In the genomic region with DNA sequence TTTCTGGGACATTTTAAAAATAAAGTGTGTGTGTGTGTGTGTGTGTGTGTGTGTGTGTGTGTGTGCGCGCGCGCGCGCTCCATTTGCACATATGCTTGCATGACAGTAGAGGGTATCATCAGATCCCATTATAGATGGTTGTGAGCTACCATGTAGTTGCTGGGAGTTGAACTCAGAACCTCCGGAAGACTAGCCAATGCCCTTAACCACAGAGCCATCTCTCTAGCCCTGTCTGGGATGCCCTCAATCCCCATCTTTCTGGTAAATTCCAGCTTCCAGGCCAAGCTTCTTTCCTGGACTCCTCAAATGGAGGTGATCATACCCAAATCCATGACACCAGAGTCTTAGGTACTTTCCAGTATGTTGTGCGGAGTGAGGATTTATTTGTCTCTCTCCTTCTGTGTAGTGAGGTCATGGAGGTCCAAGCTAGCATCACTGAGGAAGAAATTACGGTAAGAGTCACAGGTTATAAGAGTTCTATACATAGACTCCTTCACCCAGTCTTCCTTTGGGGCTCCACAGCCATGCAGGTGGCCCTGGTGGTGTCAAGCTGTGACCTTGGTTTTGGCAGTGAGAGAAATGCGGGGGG, we compare ENCODE assay signal across 29 mouse cellular contexts. TPM values are rescaled to one million over a fixed set of nuclear protein-coding genes. Genes with fewer than 3 reads are reported as not detected.
DNase-seq lines count a peak whose midpoint lies in the region; ATAC-seq and TF ChIP-seq lines count a peak whose summit lies in the region.
"Had no signal": no experiment of that assay in that cellular context is flagged by ENCODE, and none has a peak within 500 bp of the region (broad histone marks: within the 10 kb centered on the region; RNA-seq: fewer than 3 reads in every experiment).

No protein-coding gene starts in this region.

- H3K27ac ChIP-seq in hindbrain, embryonic 10.5 days = no peak overlapping the region
- no peak overlapping the region for H3K27ac ChIP-seq in hindbrain, embryonic 14.5 days
- no peak overlapping the region for H3K27ac ChIP-seq in intestine, embryonic 16.5 days (ENCODE audit: low read length)
- H3K27ac ChIP-seq in small intestine, adult 2 months (ENCODE audit: insufficient read depth, low read depth, low read length) = peak overlapping the region; percentile 72
- H3K27ac ChIP-seq: embryonic facial prominence, embryonic 13.5 days; heart, embryonic 15.5 days; hindbrain, embryonic 13.5 days; hindbrain, postnatal 0 days had no signal

- no peaks in the 10 kb centered on the region for H3K9me3 ChIP-seq in hindbrain, embryonic 10.5 days
- H3K9me3 ChIP-seq in hindbrain, embryonic 14.5 days (ENCODE audit: control insufficient read depth, low read length) = no peaks in the 10 kb centered on the region
- H3K9me3 ChIP-seq in intestine, embryonic 16.5 days (ENCODE audit: control insufficient read depth, low read length) = no peaks in the 10 kb centered on the region
- H3K9me3 ChIP-seq: embryonic facial prominence, embryonic 13.5 days; forebrain, embryonic 12.5 days; forebrain, embryonic 15.5 days; heart, embryonic 12.5 days; heart, embryonic 15.5 days; hindbrain, embryonic 13.5 days had no signal

- H3K4me1 ChIP-seq in hindbrain, embryonic 10.5 days (replicated peaks) = peaks cover 38% of the 10 kb centered on the region
- H3K4me1 ChIP-seq in hindbrain, embryonic 14.5 days (replicated peaks; ENCODE audit: control insufficient read depth, insufficient read depth, low read length) = peaks cover 7% of the 10 kb centered on the region; the same call in 1 of the 2 replicates
- peaks cover 21% of the 10 kb centered on the region for H3K4me1 ChIP-seq in intestine, embryonic 16.5 days (ENCODE audit: control insufficient read depth, insufficient read depth, low read length)
- H3K4me1 ChIP-seq in small intestine, adult 2 months (ENCODE audit: control insufficient read depth, insufficient read depth, insufficient read length, low read length) = peaks cover 13% of the 10 kb centered on the region

- TF ChIP-seq POLR2A in small intestine, adult 2 months (IDR thresholded peaks at IDR 0.05; ENCODE audit: low read depth, low read length) = no peak

- no peak overlapping the region for H3K9ac ChIP-seq in hindbrain, embryonic 14.5 days
- H3K9ac ChIP-seq in intestine, embryonic 16.5 days (ENCODE audit: low read depth, low read length) = 0 out of 2 replicates have a peak overlapping the region, but pooled peaks have one; percentile 29
- H3K9ac ChIP-seq: embryonic facial prominence, embryonic 13.5 days; forebrain, embryonic 15.5 days; heart, embryonic 12.5 days; heart, embryonic 15.5 days; hindbrain, embryonic 13.5 days had no signal

- peaks cover 100% of the 10 kb centered on the region for H3K27me3 ChIP-seq in hindbrain, embryonic 10.5 days (ENCODE audit: insufficient read depth, poor library complexity, severe bottlenecking)
- peaks cover 89% of the 10 kb centered on the region for H3K27me3 ChIP-seq in hindbrain, embryonic 14.5 days (ENCODE audit: control insufficient read depth, insufficient read depth, low read length)
- H3K27me3 ChIP-seq in intestine, embryonic 16.5 days (replicated peaks; ENCODE audit: control insufficient read depth, insufficient read depth, low read length) = peaks cover 40% of the 10 kb centered on the region
- H3K27me3 ChIP-seq in small intestine, adult 2 months (ENCODE audit: control insufficient read depth, insufficient read depth, low read length) = peaks cover 76% of the 10 kb centered on the region
- H3K27me3 ChIP-seq: Patski had no signal

- no peaks in the 10 kb centered on the region for H3K36me3 ChIP-seq in hindbrain, embryonic 10.5 days
- no peaks in the 10 kb centered on the region for H3K36me3 ChIP-seq in hindbrain, embryonic 14.5 days (replicated peaks; ENCODE audit: control insufficient read depth, insufficient read depth)
- H3K36me3 ChIP-seq in intestine, embryonic 16.5 days (ENCODE audit: control insufficient read depth, insufficient read depth, low read length) = no peaks in the 10 kb centered on the region
- peaks cover 4% of the 10 kb centered on the region; the same call in 1 of the 2 replicates for H3K36me3 ChIP-seq in small intestine, adult 2 months (ENCODE audit: control insufficient read depth, insufficient read depth, low read length)
- H3K36me3 ChIP-seq: embryonic facial prominence, embryonic 13.5 days; forebrain, embryonic 12.5 days; forebrain, embryonic 15.5 days; G1E; heart, embryonic 12.5 days; heart, embryonic 15.5 days; hindbrain, embryonic 13.5 days had no signal

- no peak for TF ChIP-seq CTCF in small intestine, adult 2 months (IDR thresholded peaks at IDR 0.05; ENCODE audit: extremely low read depth, insufficient read length, insufficient replicate concordance, low read depth, low read length)

- no peak for ATAC-seq in hindbrain, embryonic 14.5 days (ENCODE audit: low FRiP score)
- no peak for ATAC-seq in intestine, embryonic 16.5 days
- ATAC-seq: forebrain, embryonic 15.5 days; hindbrain, postnatal 0 days; inflammation-experienced regulatory T-cells, adult 6 months; Patski had no signal

- H3K4me2 ChIP-seq in hindbrain, embryonic 14.5 days (replicated peaks) = no peak overlapping the region
- peak overlapping the region; percentile 31 for H3K4me2 ChIP-seq in intestine, embryonic 16.5 days (ENCODE audit: low read depth, low read length)
- H3K4me2 ChIP-seq: embryonic facial prominence, embryonic 13.5 days; heart, embryonic 12.5 days; heart, embryonic 15.5 days; hindbrain, embryonic 13.5 days had no signal

- DNase-seq in hindbrain, embryonic 10.5 days (ENCODE audit: low spot score) = peak; percentile 23
- DNase-seq in hindbrain, embryonic 14.5 days (ENCODE audit: low spot score) = no peak
- peak; percentile 4 for DNase-seq in retina, postnatal 1 day
- no peak for DNase-seq in retina, embryonic 14.5 days (ENCODE audit: low spot score)
- DNase-seq in cerebellum, postnatal 36 days = no peak
- no peak for DNase-seq in layer of hippocampus, adult 9-11 months
- DNase-seq: adrenal gland, postnatal 10 days; adrenal gland, postnatal 36 days; cerebellum, adult 11-12 months; cerebellum, adult 8-10 months; cerebellum, postnatal 10 days; gastrocnemius, postnatal 10 days; gastrocnemius, postnatal 36 days; heart, postnatal 10 days; heart, postnatal 36 days; kidney, adult 2 months had no signal

- 33% methylated on average over 10 of the region's 10 CpGs for whole genome bisulfite sequencing in hindbrain, embryonic 10.5 days
- 41% methylated on average over 10 of the region's 10 CpGs for WGBS in hindbrain, embryonic 14.5 days
- WGBS in intestine, embryonic 16.5 days = 45% methylated on average over 10 of the region's 10 CpGs
- 57% methylated on average over 10 of the region's 10 CpGs for WGBS in small intestine, adult 2 months

- H3K4me3 ChIP-seq in hindbrain, embryonic 10.5 days = no peak overlapping the region
- no peak overlapping the region for H3K4me3 ChIP-seq in hindbrain, embryonic 14.5 days (replicated peaks; ENCODE audit: low read length)
- H3K4me3 ChIP-seq in intestine, embryonic 16.5 days (ENCODE audit: low read length) = peak overlapping the region; percentile 27
- H3K4me3 ChIP-seq in small intestine, adult 2 months (ENCODE audit: low read depth, low read length) = peak overlapping the region; percentile 35
- H3K4me3 ChIP-seq: embryonic facial prominence, embryonic 13.5 days; erythroblast, embryonic 14.5 days; heart, embryonic 12.5 days; heart, embryonic 15.5 days had no signal

RNA-seq across cellular contexts. Expression of a gene that starts 5.7 kb away (rescaled TPM):
- 0.56 and 1.0 TPM in 2 replicates for polyA plus RNA-seq in hindbrain, embryonic 10.5 days (2016; fragmentation: Nextera tagmentation; extraction: Ambion mirVana)
- polyA plus RNA-seq in hindbrain, embryonic 14.5 days (2014; fragmentation: Nextera tagmentation; extraction: Ambion mirVana) = not detected in 2 replicates
- 61.3 and 64.6 TPM in 2 replicates for polyA plus RNA-seq in intestine, embryonic 16.5 days (2015; fragmentation: Nextera tagmentation; extraction: Ambion mirVana)
- 12.3 and 24.9 TPM in 2 replicates for polyA plus RNA-seq in small intestine, adult 2 months (2012; rRNA removed)
- polyA plus RNA-seq: erythroblast, embryonic 14.5 days; G1E; heart, embryonic 12.5 days; heart, embryonic 15.5 days; hindbrain, embryonic 13.5 days; hindbrain, postnatal 0 days; inflammation-experienced regulatory T-cells, adult 6 months; kidney, adult 2 months had no signal

RNA-seq across cellular contexts. Expression of a gene that starts 56.8 kb away (rescaled TPM):
- polyA plus RNA-seq in hindbrain, embryonic 10.5 days (2016; fragmentation: Nextera tagmentation; extraction: Ambion mirVana) = 9.2 and 12.3 TPM in 2 replicates
- polyA plus RNA-seq in hindbrain, embryonic 14.5 days (2014; fragmentation: Nextera tagmentation; extraction: Ambion mirVana) = 14.2 and 14.9 TPM in 2 replicates
- 19.5 and 20.0 TPM in 2 replicates for polyA plus RNA-seq in intestine, embryonic 16.5 days (2015; fragmentation: Nextera tagmentation; extraction: Ambion mirVana)
- polyA plus RNA-seq in small intestine, adult 2 months (2012; rRNA removed) = 41.0 and 74.2 TPM in 2 replicates

Comparison
In these comparisons a context has a peak if more than half of its experiments do, and no peak if none do; other contexts are left out.
1. DNase-seq: peak in hindbrain, embryonic 10.5 days (single experiment) and retina, postnatal 1 day (single experiment); none in hindbrain, embryonic 14.5 days (single experiment), retina, embryonic 14.5 days (single experiment), cerebellum, postnatal 36 days (0 of 2) and layer of hippocampus, adult 9-11 months (single experiment).
2. H3K4me3 ChIP-seq: peak in intestine, embryonic 16.5 days (single experiment) and small intestine, adult 2 months (single experiment); none in hindbrain, embryonic 10.5 days (single experiment) and hindbrain, embryonic 14.5 days (single experiment).